Comparison of ENCODE assay signal across 16 mouse cellular contexts in the genomic region with DNA sequence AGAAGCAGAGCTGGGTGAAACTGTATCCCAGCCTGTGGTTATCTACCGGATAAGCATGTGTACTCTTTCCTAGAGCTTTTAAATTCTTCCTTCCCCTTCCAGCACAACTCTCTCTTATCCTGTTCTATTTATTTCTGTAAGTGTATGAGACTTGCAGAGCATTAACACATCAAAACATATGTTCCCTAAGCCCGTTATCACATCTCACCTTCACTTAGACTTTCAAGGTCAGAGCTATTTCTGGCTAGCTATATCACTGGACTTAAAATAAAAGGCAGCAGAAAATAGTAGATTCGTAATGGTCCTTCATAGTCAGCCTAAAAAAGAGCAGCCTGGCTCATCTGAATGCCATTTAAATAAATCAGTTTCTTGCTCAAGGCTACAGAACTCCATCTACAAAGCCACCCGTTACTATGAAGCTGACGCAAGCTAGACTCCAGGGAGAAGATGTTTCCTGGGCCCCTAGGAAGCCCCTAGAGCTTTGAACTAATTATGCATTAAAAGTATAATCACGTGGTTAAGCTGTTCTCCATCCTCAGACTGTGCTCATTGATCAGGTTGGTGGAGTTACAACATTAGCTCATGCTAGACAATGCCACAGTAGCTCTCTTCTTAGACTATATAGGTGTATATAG. TPM values are rescaled to one million over a fixed set of nuclear protein-coding genes. Genes with fewer than 3 reads are reported as not detected.
A peak's percentile ranks its signal among the peaks of the same experiment; 100 is the strongest.
DNase-seq lines count a peak whose midpoint lies in the region; ATAC-seq lines count a peak whose summit lies in the region.
"Had no signal": no experiment of that assay in that cellular context is flagged by ENCODE, and none has a peak within 500 bp of the region (broad histone marks: within the 10 kb centered on the region; RNA-seq: fewer than 3 reads in every experiment).

No protein-coding gene starts in this region.

- H3K9me3 ChIP-seq in heart, embryonic 14.5 days (ENCODE audit: control insufficient read depth, low read length): no peaks in the 10 kb centered on the region
- no peaks in the 10 kb centered on the region for H3K9me3 ChIP-seq in neural tube, embryonic 13.5 days
- H3K9me3 ChIP-seq: limb, embryonic 15.5 days had no signal

- H3K4me2 ChIP-seq in heart, embryonic 14.5 days (ENCODE audit: low read length): peak overlapping the region; percentile 44
- H3K4me2 ChIP-seq in neural tube, embryonic 13.5 days: no peak overlapping the region
- H3K4me2 ChIP-seq: limb, embryonic 15.5 days had no signal

- H3K36me3 ChIP-seq in heart, embryonic 14.5 days (ENCODE audit: control insufficient read depth, insufficient read depth, low read length): no peaks in the 10 kb centered on the region
- H3K36me3 ChIP-seq in neural tube, embryonic 13.5 days: no peaks in the 10 kb centered on the region
- H3K36me3 ChIP-seq: limb, embryonic 15.5 days had no signal

- WGBS in heart, embryonic 14.5 days: 21% methylated on average over 6 of the region's 6 CpGs
- WGBS in neural tube, embryonic 13.5 days: 54% methylated on average over 6 of the region's 6 CpGs

- DNase-seq in adrenal gland, adult 2 months: peak; percentile 13
- DNase-seq in adrenal gland, postnatal 14 days: no peak
- no peak for DNase-seq in heart, postnatal 14 days
- DNase-seq in neural tube, embryonic 10.5 days (ENCODE audit: extremely low spot score, low spot score): no peak
- DNase-seq in left cerebral cortex, postnatal 4 days: no peak
- no peak for DNase-seq in ovary, adult 18-20 months (ENCODE audit: low spot score)
- DNase-seq: cerebellum, adult 18-20 months; kidney, adult 8-10 months; lung, adult 2 months; thymus, adult 2 months had no signal

- H3K27me3 ChIP-seq in heart, embryonic 14.5 days (ENCODE audit: control insufficient read depth, insufficient read depth, low read length): no peaks in the 10 kb centered on the region
- H3K27me3 ChIP-seq in neural tube, embryonic 13.5 days: no peaks in the 10 kb centered on the region
- H3K27me3 ChIP-seq: CH12.LX; limb, embryonic 15.5 days had no signal

- intact Hi-C loops in heart, postnatal 14 days (cut with DNase I): no loop called here
- intact Hi-C loops in left cerebral cortex, postnatal 4 days (cut with DNase I): no loop called here

- no peak overlapping the region for H3K4me3 ChIP-seq in heart, embryonic 14.5 days (ENCODE audit: control insufficient read depth in 1 of 2, insufficient read depth in 1 of 2, low read depth in 1 of 2, low read length in 2 of 2)
- no peak overlapping the region for H3K4me3 ChIP-seq in neural tube, embryonic 13.5 days
- H3K4me3 ChIP-seq: limb, embryonic 15.5 days; myocyte had no signal

- H3K4me1 ChIP-seq in heart, embryonic 14.5 days (ENCODE audit: control insufficient read depth in 2 of 2, insufficient read depth in 2 of 2, low read length in 2 of 2): peaks cover 8 to 22% of the 10 kb centered on the region in 2 experiments
- H3K4me1 ChIP-seq in neural tube, embryonic 13.5 days (replicated peaks): peaks cover 17% of the 10 kb centered on the region
- H3K4me1 ChIP-seq: limb, embryonic 15.5 days had no signal

- peak; percentile 85 for ATAC-seq in heart, embryonic 14.5 days (ENCODE audit: insufficient number of reproducible peaks, insufficient read depth, low FRiP score, low read depth)
- no peak for ATAC-seq in neural tube, embryonic 13.5 days (ENCODE audit: low read depth)

- H3K27ac ChIP-seq in heart, embryonic 14.5 days (replicated peaks in 1 of 2; ENCODE audit: control insufficient read depth in 1 of 2, insufficient read depth in 1 of 2, low read depth in 2 of 2, low read length in 2 of 2): peak overlapping the region; percentile 88 to 89
- H3K27ac ChIP-seq in neural tube, embryonic 13.5 days (replicated peaks): peak overlapping the region; percentile 54; the same call in 1 of the 2 replicates
- H3K27ac ChIP-seq: limb, embryonic 15.5 days had no signal

- H3K9ac ChIP-seq in heart, embryonic 14.5 days (ENCODE audit: low read length): 0 out of 2 replicates have a peak overlapping the region, but pooled peaks have one; percentile 14
- H3K9ac ChIP-seq in neural tube, embryonic 13.5 days: no peak overlapping the region
- H3K9ac ChIP-seq: limb, embryonic 15.5 days had no signal

RNA-seq across cellular contexts. Expression of gene Slc24a2, which starts 18.8 kb away (rescaled TPM):
- 10 to 100 TPM; 14.8 to 17.8 TPM for total RNA-seq in adrenal gland, adult 2 months (2021)
- polyA plus RNA-seq in adrenal gland, adult 2 months (2012; rRNA removed): 0.65 and 0.78 TPM in 2 replicates
- total RNA-seq in adrenal gland, postnatal 14 days (2021): 14.3 and 20.5 TPM in 2 replicates
- polyA plus RNA-seq in heart, embryonic 14.5 days (2014; fragmentation: Nextera tagmentation; extraction: Ambion mirVana): 6.7 and 7.4 TPM in 2 replicates
- total RNA-seq in heart, postnatal 14 days (2021): 1 to 10 TPM; 1.9 to 2.4 TPM
- polyA plus RNA-seq in neural tube, embryonic 13.5 days (2015; fragmentation: Nextera tagmentation; extraction: Ambion mirVana): 1.4 and 2.7 TPM in 2 replicates
- total RNA-seq in left cerebral cortex, postnatal 4 days (2021): 10 to 100 TPM; 30.0 to 32.1 TPM
- total RNA-seq: CH12.LX; common myeloid progenitor, adult 5-6 weeks had no signal
